ENCODE assay signal across 21 mouse cellular contexts in genomic region chr7:65892264-65892828, GRCm38 (mm10). TPM values are rescaled to one million over a fixed set of nuclear protein-coding genes. Genes with fewer than 3 reads are reported as not detected.
DNase-seq lines count a peak whose midpoint lies in the region; ATAC-seq lines count a peak whose summit lies in the region.
"Had no signal": no experiment of that assay in that cellular context is flagged by ENCODE, and none has a peak within 500 bp of the region (broad histone marks: within the 10 kb centered on the region; RNA-seq: fewer than 3 reads in every experiment).

No protein-coding gene starts in this region.

- no peaks in the 10 kb centered on the region for H3K9me3 ChIP-seq in heart, embryonic 10.5 days
- H3K9me3 ChIP-seq in kidney, embryonic 15.5 days (replicated peaks) = no peaks in the 10 kb centered on the region
- H3K9me3 ChIP-seq in midbrain, embryonic 16.5 days (replicated peaks; ENCODE audit: control insufficient read depth, low read length, poor library complexity, severe bottlenecking) = no peaks in the 10 kb centered on the region
- H3K9me3 ChIP-seq in midbrain, embryonic 15.5 days = no peaks in the 10 kb centered on the region
- H3K9me3 ChIP-seq: embryonic facial prominence, embryonic 13.5 days; forebrain, embryonic 15.5 days; hindbrain, embryonic 15.5 days; limb, embryonic 15.5 days; liver, embryonic 15.5 days; stomach, embryonic 15.5 days had no signal

- 0 out of 2 replicates have a peak overlapping the region, but pooled peaks have one; percentile 1 for H3K4me3 ChIP-seq in heart, embryonic 10.5 days
- H3K4me3 ChIP-seq in kidney, embryonic 15.5 days (replicated peaks) = no peak overlapping the region
- H3K4me3 ChIP-seq in midbrain, embryonic 16.5 days (ENCODE audit: low read depth, low read length) = no peak overlapping the region
- H3K4me3 ChIP-seq in midbrain, embryonic 15.5 days = no peak overlapping the region
- H3K4me3 ChIP-seq: embryonic facial prominence, embryonic 13.5 days; forebrain, embryonic 15.5 days; hindbrain, embryonic 15.5 days; layer of hippocampus, adult 2 months; limb, embryonic 15.5 days; liver, embryonic 15.5 days; stomach, embryonic 15.5 days had no signal

- no peak overlapping the region for H3K9ac ChIP-seq in kidney, embryonic 15.5 days
- no peak overlapping the region for H3K9ac ChIP-seq in midbrain, embryonic 16.5 days (ENCODE audit: low read depth, low read length)
- no peak overlapping the region for H3K9ac ChIP-seq in midbrain, embryonic 15.5 days
- H3K9ac ChIP-seq: embryonic facial prominence, embryonic 13.5 days; forebrain, embryonic 15.5 days; hindbrain, embryonic 15.5 days; limb, embryonic 15.5 days; liver, embryonic 15.5 days; stomach, embryonic 15.5 days had no signal

- peak; percentile 49; the same call in 1 of the 2 replicates for ATAC-seq in kidney, embryonic 15.5 days (replicated peaks; ENCODE audit: low FRiP score)
- ATAC-seq in midbrain, embryonic 16.5 days = peak; percentile 56; the same call in 1 of the 2 replicates
- no peak for ATAC-seq in midbrain, embryonic 15.5 days (replicated peaks)
- ATAC-seq: forebrain, embryonic 15.5 days; lung, postnatal 0 days had no signal

- no peak overlapping the region for H3K4me2 ChIP-seq in kidney, embryonic 15.5 days
- no peak overlapping the region for H3K4me2 ChIP-seq in midbrain, embryonic 16.5 days (ENCODE audit: low read length)
- no peak overlapping the region for H3K4me2 ChIP-seq in midbrain, embryonic 15.5 days
- H3K4me2 ChIP-seq: embryonic facial prominence, embryonic 13.5 days; forebrain, embryonic 15.5 days; hindbrain, embryonic 15.5 days; limb, embryonic 15.5 days; liver, embryonic 15.5 days; stomach, embryonic 15.5 days had no signal

- peak overlapping the region; percentile 56; the same call in 1 of the 2 replicates for H3K27ac ChIP-seq in heart, embryonic 10.5 days
- 0 out of 2 replicates have a peak overlapping the region, but pooled peaks have one; percentile 28 for H3K27ac ChIP-seq in kidney, embryonic 15.5 days
- no peak overlapping the region for H3K27ac ChIP-seq in midbrain, embryonic 16.5 days (ENCODE audit: low read length)
- H3K27ac ChIP-seq in midbrain, embryonic 15.5 days = no peak overlapping the region
- H3K27ac ChIP-seq: embryonic facial prominence, embryonic 13.5 days; forebrain, embryonic 15.5 days; hindbrain, embryonic 15.5 days; layer of hippocampus, adult 2 months; limb, embryonic 15.5 days; liver, embryonic 15.5 days; stomach, embryonic 15.5 days had no signal

- DNase-seq in heart, embryonic 10.5 days (ENCODE audit: low spot score) = no peak
- no peak for DNase-seq in heart, adult 8-10 months (ENCODE audit: low spot score)
- DNase-seq in kidney, adult 18-20 months = no peak
- DNase-seq in cerebellum, postnatal 25 days = peak; percentile 31 to 54
- DNase-seq in lung, postnatal 14 days = no peak
- DNase-seq: heart, postnatal 10 days; kidney, postnatal 10 days; layer of hippocampus, postnatal 36 days; thymus, adult 18-20 months had no signal

- peaks cover 29% of the 10 kb centered on the region for H3K4me1 ChIP-seq in heart, embryonic 10.5 days
- H3K4me1 ChIP-seq in kidney, embryonic 15.5 days = peaks cover 13% of the 10 kb centered on the region
- no peaks in the 10 kb centered on the region for H3K4me1 ChIP-seq in midbrain, embryonic 16.5 days (ENCODE audit: control insufficient read depth, insufficient read depth, low read length)
- H3K4me1 ChIP-seq in midbrain, embryonic 15.5 days = no peaks in the 10 kb centered on the region
- H3K4me1 ChIP-seq: embryonic facial prominence, embryonic 13.5 days; forebrain, embryonic 15.5 days; hindbrain, embryonic 15.5 days; liver, embryonic 15.5 days; stomach, embryonic 15.5 days had no signal

- WGBS in heart, embryonic 10.5 days = 49% methylated on average over 9 of the region's 9 CpGs
- 51% methylated on average over 9 of the region's 9 CpGs for WGBS in kidney, embryonic 15.5 days
- 47% methylated on average over 9 of the region's 9 CpGs for WGBS in midbrain, embryonic 16.5 days
- WGBS in midbrain, embryonic 15.5 days = 49% methylated on average over 9 of the region's 9 CpGs

- H3K36me3 ChIP-seq in heart, embryonic 10.5 days = no peaks in the 10 kb centered on the region
- no peaks in the 10 kb centered on the region for H3K36me3 ChIP-seq in kidney, embryonic 15.5 days
- H3K36me3 ChIP-seq in midbrain, embryonic 16.5 days (ENCODE audit: control insufficient read depth, insufficient read depth, low read length) = no peaks in the 10 kb centered on the region
- no peaks in the 10 kb centered on the region for H3K36me3 ChIP-seq in midbrain, embryonic 15.5 days (replicated peaks)
- H3K36me3 ChIP-seq: embryonic facial prominence, embryonic 13.5 days; forebrain, embryonic 15.5 days; hindbrain, embryonic 15.5 days; limb, embryonic 15.5 days; liver, embryonic 15.5 days; stomach, embryonic 15.5 days had no signal

- peaks cover 46% of the 10 kb centered on the region; the same call in 1 of the 2 replicates for H3K27me3 ChIP-seq in heart, embryonic 10.5 days (ENCODE audit: insufficient read depth, poor library complexity, severe bottlenecking)
- H3K27me3 ChIP-seq in kidney, embryonic 15.5 days = no peaks in the 10 kb centered on the region
- H3K27me3 ChIP-seq in midbrain, embryonic 16.5 days (ENCODE audit: control insufficient read depth, insufficient read depth, low read depth, low read length) = no peaks in the 10 kb centered on the region
- H3K27me3 ChIP-seq in midbrain, embryonic 15.5 days (replicated peaks) = no peaks in the 10 kb centered on the region
- H3K27me3 ChIP-seq: embryonic facial prominence, embryonic 13.5 days; forebrain, embryonic 15.5 days; hindbrain, embryonic 15.5 days; limb, embryonic 15.5 days; stomach, embryonic 15.5 days had no signal

RNA-seq across cellular contexts. Expression of gene Pcsk6, which starts 30.8 kb away (rescaled TPM):
- 3.5 and 5.1 TPM in 2 replicates for polyA plus RNA-seq in heart, embryonic 10.5 days (2016; fragmentation: Nextera tagmentation; extraction: Ambion mirVana)
- total RNA-seq in heart, adult 8-10 months (2022) = 10 to 100 TPM; 26.1 to 36.8 (median 34.2) TPM
- polyA plus RNA-seq in kidney, embryonic 15.5 days (2015; fragmentation: Nextera tagmentation; extraction: Ambion mirVana) = 2.7 and 2.9 TPM in 2 replicates
- 0.82 and 1.2 TPM in 2 replicates for polyA plus RNA-seq in midbrain, embryonic 16.5 days (2015; fragmentation: Nextera tagmentation; extraction: Ambion mirVana)
- 1.1 TPM in 2 replicates for polyA plus RNA-seq in midbrain, embryonic 15.5 days (2015; fragmentation: Nextera tagmentation; extraction: Ambion mirVana)
- total RNA-seq: megakaryocyte progenitor cell, adult 5-6 weeks had no signal

Comparison
In these comparisons a context has a peak if more than half of its experiments do, and no peak if none do; other contexts are left out.
1. DNase-seq: peak in cerebellum, postnatal 25 days (2 of 2); none in heart, embryonic 10.5 days (single experiment), heart, adult 8-10 months (single experiment), kidney, adult 18-20 months (single experiment) and lung, postnatal 14 days (single experiment).
2. H3K27ac ChIP-seq: peak in heart, embryonic 10.5 days (single experiment) and kidney, embryonic 15.5 days (single experiment); none in midbrain, embryonic 16.5 days (single experiment) and midbrain, embryonic 15.5 days (single experiment).